ENCODE assay signal across 14 mouse cellular contexts in the genomic region with DNA sequence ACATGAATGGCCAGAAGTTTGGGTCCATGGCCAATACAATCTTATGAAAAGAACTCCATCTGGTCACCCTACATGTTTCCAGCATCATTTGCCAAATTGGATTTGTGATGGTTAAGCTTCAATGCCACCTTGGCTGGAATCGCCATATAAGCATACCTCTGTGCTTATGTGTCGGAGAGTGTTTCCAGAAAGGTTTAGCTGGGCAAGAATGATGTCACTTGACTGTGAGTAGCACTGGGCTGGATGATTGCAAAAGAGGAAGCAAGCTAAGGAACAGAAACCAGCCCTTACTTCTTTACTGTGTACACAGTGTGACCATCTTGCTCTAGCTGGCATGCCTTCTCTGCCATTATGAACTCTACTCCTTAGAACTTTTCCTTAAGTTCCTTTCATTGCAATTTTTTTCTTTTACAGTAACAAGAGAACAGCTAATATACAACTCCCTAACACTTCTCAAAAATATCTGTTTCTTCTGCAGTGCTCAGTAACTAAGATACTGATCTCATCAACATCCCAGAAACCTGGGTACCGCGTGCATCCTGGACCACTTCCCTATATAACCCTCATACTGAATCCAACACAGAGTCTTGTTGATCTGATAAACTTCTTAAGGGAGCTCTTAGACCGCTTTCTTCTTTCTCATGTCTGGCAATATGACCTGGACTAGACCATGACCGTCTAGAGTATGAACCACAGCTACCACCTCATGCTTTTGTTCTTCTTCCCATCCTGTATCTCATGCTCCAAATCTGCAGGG.
DNase-seq lines count a peak whose midpoint lies in the region; ATAC-seq and TF ChIP-seq lines count a peak whose summit lies in the region.
"Had no signal": no experiment of that assay in that cellular context is flagged by ENCODE, and none has a peak within 500 bp of the region (broad histone marks: within the 10 kb centered on the region; RNA-seq: fewer than 3 reads in every experiment).

No protein-coding gene starts in this region.

- TF ChIP-seq CTCF in thymus, adult 2 months (IDR thresholded peaks at IDR 0.05; ENCODE audit: borderline replicate concordance, control insufficient read depth, extremely low read depth, insufficient read depth, low read length, poor library complexity): no peak

- no peak overlapping the region for H3K9ac ChIP-seq in heart, embryonic 12.5 days
- H3K9ac ChIP-seq: lung, embryonic 14.5 days; midbrain, embryonic 13.5 days; neural tube, embryonic 13.5 days had no signal

- ATAC-seq in megakaryocyte, adult 5-6 weeks (ENCODE audit: poor library complexity, severe bottlenecking): peak; percentile 88
- ATAC-seq in heart, embryonic 12.5 days (ENCODE audit: insufficient number of reproducible peaks, low FRiP score): no peak
- ATAC-seq: hindbrain, postnatal 0 days; midbrain, embryonic 13.5 days had no signal

- no peaks in the 10 kb centered on the region for H3K27me3 ChIP-seq in thymus, adult 2 months (ENCODE audit: control insufficient read depth, insufficient read depth, low read length)
- H3K27me3 ChIP-seq in heart, embryonic 12.5 days (replicated peaks): no peaks in the 10 kb centered on the region
- H3K27me3 ChIP-seq: midbrain, embryonic 13.5 days; neural tube, embryonic 13.5 days had no signal

- H3K4me2 ChIP-seq in heart, embryonic 12.5 days: no peak overlapping the region
- H3K4me2 ChIP-seq: lung, embryonic 14.5 days; midbrain, embryonic 13.5 days; neural tube, embryonic 13.5 days had no signal

- H3K4me3 ChIP-seq in thymus, adult 2 months (ENCODE audit: control insufficient read depth, insufficient read depth, low read length): no peak overlapping the region
- H3K4me3 ChIP-seq in heart, embryonic 12.5 days: no peak overlapping the region
- H3K4me3 ChIP-seq: midbrain, embryonic 13.5 days; neural tube, embryonic 13.5 days had no signal

- DNase-seq in layer of hippocampus, adult 9-11 months: peak; percentile 23
- DNase-seq in layer of hippocampus, adult 8-10 months (ENCODE audit: low spot score in 2 of 2): no peak
- peak; percentile 70 for DNase-seq in A20 (ENCODE audit: low read depth, low spot score)
- DNase-seq in MEL-GATA-1-ER (ENCODE audit: extremely low read depth, low read depth): peak; percentile 26
- DNase-seq in thymus, adult 2 months: no peak
- DNase-seq: heart, postnatal 14 days; lung, embryonic 14.5 days; right cerebral cortex, adult 18-20 months; thymus, postnatal 4 days had no signal

- H3K4me1 ChIP-seq in thymus, adult 2 months (replicated peaks; ENCODE audit: control insufficient read depth, insufficient read depth, low read length): 0 out of 2 replicates have a peak, but pooled peaks cover 2% of the 10 kb centered on the region
- peaks cover 20% of the 10 kb centered on the region for H3K4me1 ChIP-seq in heart, embryonic 12.5 days (replicated peaks)

- no peaks in the 10 kb centered on the region for H3K9me3 ChIP-seq in heart, embryonic 12.5 days (replicated peaks)
- H3K9me3 ChIP-seq: midbrain, embryonic 13.5 days; neural tube, embryonic 13.5 days had no signal

- TF ChIP-seq POLR2A in thymus, adult 2 months (IDR thresholded peaks at IDR 0.05; ENCODE audit: control insufficient read depth, extremely low read depth, insufficient read depth, low read length, poor library complexity): no peak

- no peaks in the 10 kb centered on the region for H3K36me3 ChIP-seq in thymus, adult 2 months (ENCODE audit: control insufficient read depth, insufficient read depth, low read length)
- no peaks in the 10 kb centered on the region for H3K36me3 ChIP-seq in heart, embryonic 12.5 days
- H3K36me3 ChIP-seq: midbrain, embryonic 13.5 days; neural tube, embryonic 13.5 days had no signal

- 87% methylated on average over 6 of the region's 6 CpGs for WGBS in thymus, adult 2 months
- WGBS in heart, embryonic 12.5 days: 84% methylated on average over 6 of the region's 6 CpGs

- no peak overlapping the region for H3K27ac ChIP-seq in thymus, adult 2 months (ENCODE audit: control insufficient read depth, insufficient read depth, low read length)
- no peak overlapping the region for H3K27ac ChIP-seq in heart, embryonic 12.5 days (ENCODE audit: poor library complexity, severe bottlenecking)
- H3K27ac ChIP-seq: hindbrain, postnatal 0 days; midbrain, embryonic 13.5 days; neural tube, embryonic 13.5 days had no signal

Comparison
In these comparisons a context has a peak if more than half of its experiments do, and no peak if none do; other contexts are left out.
1. DNase-seq: peak in layer of hippocampus, adult 9-11 months (single experiment), A20 (single experiment) and MEL-GATA-1-ER (single experiment); none in layer of hippocampus, adult 8-10 months (0 of 2) and thymus, adult 2 months (single experiment).